Mouse (Mus musculus) midbrain, embryonic 14.5 days (tissue): ENCODE measurements around the gene Degs2. TPM values are rescaled to one million over a fixed set of nuclear protein-coding genes. Genes with fewer than 3 reads are reported as not detected.
"Not testable (repeated sequence)": the region's sequence is repeated elsewhere in the genome, so short reads cannot be mapped to it uniquely, and the experiment has no call there.

ENCODE experiments used
- ATAC-seq: fragments of 200-750 bp; cut with Nextera tagmentation; 2 replicates; pipeline ENCODE4 v1.8.0; 2017; ENCODE audit warnings: moderate number of reproducible peaks, moderate library complexity; ENCODE audit not compliant: low FRiP score, low TSS enrichment
- DNase-seq: peaks from one replicate; pipeline ENCODE4 v3.0.0-alpha.2; 2015
- H3K27ac ChIP-seq: fragments of 300-500 bp; sonication (generic); replicated peaks from 2 replicates; pipeline ENCODE4 v1.5.1; 2014; ENCODE audit warnings: mild to moderate bottlenecking, low read depth, low read length, moderate library complexity
- H3K27me3 ChIP-seq: fragments of 300-500 bp; sonication (generic); 2 replicates; pipeline ENCODE4 v1.6.1; 2014; ENCODE audit warnings: low read length, control low read depth, mixed read lengths; ENCODE audit not compliant: control insufficient read depth, insufficient read depth
- H3K36me3 ChIP-seq: fragments of 300-500 bp; sonication (generic); 2 replicates; pipeline ENCODE4 v1.6.1; 2014; ENCODE audit warnings: low read length, control low read depth; ENCODE audit not compliant: control insufficient read depth, insufficient read depth
- H3K4me1 ChIP-seq: fragments of 300-500 bp; sonication (generic); 2 replicates; pipeline ENCODE4 v1.6.1; 2014; ENCODE audit warnings: mild to moderate bottlenecking, antibody characterized with exemption, low read length, control low read depth; ENCODE audit not compliant: control insufficient read depth, insufficient read depth
- H3K4me2 ChIP-seq: fragments of 300-500 bp; sonication (generic); 2 replicates; pipeline ENCODE4 v1.6.1; 2014; ENCODE audit warnings: mild to moderate bottlenecking, low read length, moderate library complexity
- H3K4me3 ChIP-seq: fragments of 300-500 bp; sonication (generic); replicated peaks from 2 replicates; pipeline ENCODE4 v1.5.1; 2014; ENCODE audit warnings: low read depth, low read length
- H3K9ac ChIP-seq: fragments of 300-500 bp; sonication (generic); replicated peaks from 2 replicates; pipeline ENCODE4 v1.6.1; 2014; ENCODE audit warnings: mild to moderate bottlenecking, low read length, moderate library complexity
- H3K9me3 ChIP-seq: fragments of 300-500 bp; sonication (generic); 2 replicates; pipeline ENCODE4 v1.6.1; 2016; ENCODE audit warnings: low read length, control low read depth, mixed read lengths; ENCODE audit not compliant: control insufficient read depth
- WGBS: fragments of 180-500 bp; shearing (Covaris S2); extraction: QIAGEN DNeasy Blood & Tissue Kit; methylation state at CpG from one replicate; pipeline ENCODE4 v1.1.7; 2014; 5-methylcytosine and 5-hydroxymethylcytosine counted together
- polyA plus RNA-seq: library from polyadenylated mRNA; unstranded; fragments of >200 nt; fragmentation: Nextera tagmentation; extraction: Ambion mirVana; gene quantifications from 2 replicates; pipeline ENCODE4 v1.2.1, GENCODE M21; 2014

Degs2 gene
- polyA plus RNA-seq, 1 experiment from 2014 or later = 2.8 TPM

- 93% methylated on average over 7 of the region's 7 CpGs for WGBS
- peaks cover 5% of the 10 kb centered on the region; the same call in 1 of the 2 replicates for H3K9me3 ChIP-seq
- ATAC-seq = no peak
These were observed 35.7 kb upstream of the Degs2 start for GRCm38 (mm10) chr12:108737838-108738237.

DNA sequence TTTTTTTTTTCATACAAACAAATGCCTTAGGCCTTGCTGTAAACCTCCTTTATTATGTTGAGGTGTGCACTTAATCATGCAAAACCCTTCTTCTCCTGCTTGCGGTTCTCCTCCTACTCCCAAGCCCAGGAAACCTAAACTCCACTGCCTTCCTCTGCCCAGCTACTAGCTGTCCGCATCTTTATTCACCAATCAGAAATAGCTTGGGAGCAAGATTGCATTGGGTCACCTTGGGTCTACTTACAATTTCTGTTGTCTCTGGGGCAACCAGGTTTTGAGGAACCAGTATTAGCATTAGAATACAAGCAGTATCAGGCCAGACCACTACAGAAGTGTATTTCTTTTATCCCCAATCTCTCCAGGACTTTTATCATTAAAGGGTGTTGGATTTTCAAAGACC is 32.3 kb upstream of the Degs2 start:
- Histone ChIP-seq H3K27me3 (no peaks in the 10 kb centered on the region), H3K36me3 (no peaks in the 10 kb centered on the region), H3K9me3 (peaks cover 5% of the 10 kb centered on the region; the same call in 1 of the 2 replicates), H3K4me2 (no peak overlapping the region), H3K4me3 (no peak overlapping the region), H3K4me1 (no peaks in the 10 kb centered on the region), H3K9ac (no peak overlapping the region), H3K27ac (no peak overlapping the region)
- no peak for ATAC-seq
- WGBS = 96% methylated on average over 2 of the region's 2 CpGs
- no peak for DNase-seq

More at GRCm38 (mm10) chr12:108737838-108738237, 35.7 kb upstream of the Degs2 start:
- no peaks in the 10 kb centered on the region for H3K36me3 ChIP-seq
- no peak overlapping the region for H3K4me3 ChIP-seq
- no peak overlapping the region for H3K27ac ChIP-seq
- H3K27me3 ChIP-seq = no peaks in the 10 kb centered on the region
- no peaks in the 10 kb centered on the region for H3K4me1 ChIP-seq
- no peak overlapping the region for H3K4me2 ChIP-seq
- DNase-seq = no peak
- H3K9ac ChIP-seq = no peak overlapping the region

GRCm38 (mm10) chr12:108723841-108724240 is 21.7 kb upstream of the Degs2 start:
- no peak for ATAC-seq
- Histone ChIP-seq H3K9ac (no peak overlapping the region), H3K27me3 (no peaks in the 10 kb centered on the region), H3K27ac (no peak overlapping the region), H3K36me3 (no peaks in the 10 kb centered on the region), H3K4me2 (no peak overlapping the region), H3K9me3 (no peaks in the 10 kb centered on the region), H3K4me3 (no peak overlapping the region), H3K4me1 (no peaks in the 10 kb centered on the region)
- DNase-seq = no peak
- WGBS = 86% methylated on average over 3 of the region's 3 CpGs

- Histone ChIP-seq H3K27me3 (no peaks in the 10 kb centered on the region), H3K4me2 (no peak overlapping the region), H3K9me3 (no peaks in the 10 kb centered on the region), H3K27ac (no peak overlapping the region), H3K4me3 (no peak overlapping the region), H3K36me3 (no peaks in the 10 kb centered on the region), H3K9ac (no peak overlapping the region), H3K4me1 (no peaks in the 10 kb centered on the region)
- no peak for ATAC-seq
- no peak for DNase-seq
- 96% methylated on average over 4 of the region's 4 CpGs for WGBS
These were observed 20.3 kb upstream of the Degs2 start for GRCm38 (mm10) chr12:108722464-108722863.

- DNase-seq = no peak
- Histone ChIP-seq H3K4me1 (no peaks in the 10 kb centered on the region), H3K27ac (no peak overlapping the region), H3K36me3 (no peaks in the 10 kb centered on the region), H3K4me3 (no peak overlapping the region), H3K27me3 (no peaks in the 10 kb centered on the region), H3K4me2 (no peak overlapping the region), H3K9me3 (no peaks in the 10 kb centered on the region), H3K9ac (no peak overlapping the region)
- 88% methylated on average over 3 of the region's 3 CpGs for WGBS
- no peak for ATAC-seq
These were observed 16.4 kb upstream of the Degs2 start for GRCm38 (mm10) chr12:108718485-108718884.

GRCm38 (mm10) chr12:108715854-108716253 is 13.7 kb upstream of the Degs2 start:
- WGBS = 85% methylated on average over 5 of the region's 5 CpGs

DNA sequence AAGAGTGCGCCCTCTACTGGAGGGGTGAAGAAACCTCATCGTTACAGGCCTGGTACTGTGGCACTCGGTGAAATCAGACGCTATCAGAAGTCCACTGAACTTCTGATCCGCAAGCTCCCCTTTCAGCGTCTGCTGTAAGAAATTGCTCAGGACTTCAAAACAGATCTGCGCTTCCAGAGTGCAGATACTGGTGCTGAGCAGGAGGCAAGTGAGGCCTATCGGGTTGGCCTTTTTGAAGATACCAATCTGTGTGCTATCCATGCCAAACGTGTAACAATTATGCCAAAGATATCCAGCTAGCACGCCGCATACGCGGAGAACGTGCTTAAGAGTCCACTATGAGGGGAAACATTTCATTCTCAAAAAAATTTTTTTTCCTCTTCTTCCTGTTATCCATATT is 11.9 kb upstream of the Degs2 start:
- DNase-seq, H3K9ac ChIP-seq, H3K4me3 ChIP-seq, ATAC-seq, H3K9me3 ChIP-seq, H3K27ac ChIP-seq, H3K36me3 ChIP-seq, H3K4me1 ChIP-seq, H3K27me3 ChIP-seq, H3K4me2 ChIP-seq: not testable (repeated sequence)
- 96% methylated on average over 14 of the region's 14 CpGs for WGBS

More at GRCm38 (mm10) chr12:108715854-108716253, 13.7 kb upstream of the Degs2 start:
- H3K27ac ChIP-seq = no peak overlapping the region
- no peaks in the 10 kb centered on the region for H3K9me3 ChIP-seq
- no peaks in the 10 kb centered on the region for H3K36me3 ChIP-seq
- no peaks in the 10 kb centered on the region for H3K4me1 ChIP-seq
- no peak overlapping the region for H3K4me2 ChIP-seq
- H3K9ac ChIP-seq = no peak overlapping the region
- H3K4me3 ChIP-seq = no peak overlapping the region
- H3K27me3 ChIP-seq = no peaks in the 10 kb centered on the region
- ATAC-seq (no peak), DNase-seq (no peak)

DNA sequence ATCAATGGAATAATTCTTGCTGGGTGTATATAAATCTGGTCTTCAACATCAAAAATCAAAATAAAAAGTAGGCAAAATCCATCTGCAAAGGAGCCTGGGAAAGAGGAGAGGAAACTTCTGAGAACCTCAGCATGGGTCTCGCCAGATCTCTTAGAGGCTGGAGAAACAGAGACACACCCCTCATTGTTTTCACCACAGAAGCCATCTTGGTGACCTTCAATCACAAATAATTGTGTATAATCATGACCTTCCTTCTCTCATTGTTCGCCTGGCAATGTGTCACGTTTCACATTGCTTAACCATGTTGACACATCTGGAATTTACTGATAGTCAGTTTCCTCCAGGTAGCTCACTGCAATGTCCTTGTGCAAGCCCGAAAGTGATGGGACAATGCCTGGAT is 10.4 kb upstream of the Degs2 start:
- ATAC-seq = no peak

GRCm38 (mm10) chr12:108710861-108711615 is 8.9 kb upstream of the Degs2 start:
- Histone ChIP-seq H3K9ac (no peak overlapping the region), H3K36me3 (no peaks in the 10 kb centered on the region), H3K4me3 (no peak overlapping the region), H3K4me2 (no peak overlapping the region), H3K27ac (no peak overlapping the region), H3K4me1 (no peaks in the 10 kb centered on the region), H3K27me3 (no peaks in the 10 kb centered on the region), H3K9me3 (no peaks in the 10 kb centered on the region)
- 89% methylated on average over 9 of the region's 9 CpGs for WGBS
- DNase-seq (no peak), ATAC-seq (no peak)

More for the DNA sequence above, 10.4 kb upstream of the Degs2 start:
- Histone ChIP-seq H3K9me3 (no peaks in the 10 kb centered on the region), H3K4me2 (no peak overlapping the region), H3K4me3 (no peak overlapping the region), H3K27me3 (no peaks in the 10 kb centered on the region), H3K4me1 (no peaks in the 10 kb centered on the region), H3K27ac (no peak overlapping the region), H3K9ac (no peak overlapping the region), H3K36me3 (no peaks in the 10 kb centered on the region)
- no peak for DNase-seq
- 88% methylated on average over 4 of the region's 4 CpGs for WGBS
